ENCODE assay signal across 28 mouse cellular contexts in the genomic region with DNA sequence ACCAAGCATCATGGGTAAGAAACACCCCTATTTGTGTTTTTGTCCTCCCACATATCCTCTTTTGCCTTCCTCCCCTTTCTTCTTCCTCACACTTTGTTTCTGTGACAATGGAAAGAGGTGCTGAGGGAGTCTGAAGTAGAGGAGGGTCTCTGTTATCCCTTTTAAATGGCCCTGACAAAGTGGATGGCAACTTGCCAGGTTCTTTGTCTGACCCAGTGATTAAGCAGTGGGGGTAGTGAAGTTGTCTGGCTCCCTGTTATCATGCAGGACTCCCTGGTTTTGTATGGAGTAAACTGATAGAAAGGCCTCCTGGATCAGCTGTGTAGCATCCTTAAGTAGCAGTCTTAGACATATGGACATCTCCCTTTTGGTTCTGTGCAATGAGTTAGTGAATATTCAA. TPM values are rescaled to one million over a fixed set of nuclear protein-coding genes. Genes with fewer than 3 reads are reported as not detected.
DNase-seq lines count a peak whose midpoint lies in the region; ATAC-seq and TF ChIP-seq lines count a peak whose summit lies in the region.
"Had no signal": no experiment of that assay in that cellular context is flagged by ENCODE, and none has a peak within 500 bp of the region (broad histone marks: within the 10 kb centered on the region; RNA-seq: fewer than 3 reads in every experiment).

No protein-coding gene starts in this region.

- no peak overlapping the region for H3K4me2 ChIP-seq in forebrain, embryonic 11.5 days (ENCODE audit: low read depth, low read length, severe bottlenecking)
- H3K4me2 ChIP-seq in midbrain, embryonic 12.5 days (replicated peaks): no peak overlapping the region
- H3K4me2 ChIP-seq in midbrain, postnatal 0 days (ENCODE audit: low read depth, low read length, poor library complexity, severe bottlenecking): no peak overlapping the region
- no peak overlapping the region for H3K4me2 ChIP-seq in forebrain, embryonic 16.5 days (ENCODE audit: low read length)
- H3K4me2 ChIP-seq: embryonic facial prominence, embryonic 15.5 days; heart, embryonic 11.5 days; intestine, embryonic 15.5 days; liver, embryonic 15.5 days; lung, embryonic 15.5 days had no signal

- no peaks in the 10 kb centered on the region for H3K4me1 ChIP-seq in forebrain, embryonic 11.5 days (replicated peaks; ENCODE audit: control insufficient read depth, insufficient read depth, low read length)
- peaks cover 3% of the 10 kb centered on the region; the same call in 1 of the 2 replicates for H3K4me1 ChIP-seq in forebrain, embryonic 10.5 days
- 0 out of 2 replicates have a peak, but pooled peaks cover 6% of the 10 kb centered on the region for H3K4me1 ChIP-seq in midbrain, embryonic 12.5 days
- H3K4me1 ChIP-seq in midbrain, postnatal 0 days (ENCODE audit: insufficient read depth, low read length): no peaks in the 10 kb centered on the region
- peaks cover 4% of the 10 kb centered on the region for H3K4me1 ChIP-seq in forebrain, embryonic 16.5 days (replicated peaks; ENCODE audit: control insufficient read depth, insufficient read depth, low read length)
- H3K4me1 ChIP-seq: embryonic facial prominence, embryonic 15.5 days; intestine, embryonic 15.5 days; limb, embryonic 10.5 days; liver, embryonic 15.5 days; lung, embryonic 15.5 days; megakaryocyte, embryonic 14.5 days had no signal

- no peaks in the 10 kb centered on the region for H3K27me3 ChIP-seq in forebrain, embryonic 11.5 days (ENCODE audit: control insufficient read depth, insufficient read depth, low read length)
- no peaks in the 10 kb centered on the region for H3K27me3 ChIP-seq in forebrain, embryonic 10.5 days (ENCODE audit: poor library complexity, severe bottlenecking)
- no peaks in the 10 kb centered on the region for H3K27me3 ChIP-seq in midbrain, embryonic 12.5 days
- no peaks in the 10 kb centered on the region for H3K27me3 ChIP-seq in midbrain, postnatal 0 days (ENCODE audit: insufficient read depth, low read length)
- H3K27me3 ChIP-seq in forebrain, embryonic 16.5 days (replicated peaks; ENCODE audit: control insufficient read depth, insufficient read depth, low read length): no peaks in the 10 kb centered on the region
- H3K27me3 ChIP-seq: embryonic facial prominence, embryonic 15.5 days; intestine, embryonic 15.5 days; liver, embryonic 15.5 days; lung, embryonic 15.5 days; megakaryocyte, embryonic 14.5 days had no signal

- no peak overlapping the region for H3K9ac ChIP-seq in forebrain, embryonic 11.5 days (ENCODE audit: low read length)
- H3K9ac ChIP-seq in midbrain, embryonic 12.5 days (replicated peaks): no peak overlapping the region
- H3K9ac ChIP-seq in midbrain, postnatal 0 days (replicated peaks; ENCODE audit: low read length, poor library complexity, severe bottlenecking): no peak overlapping the region
- H3K9ac ChIP-seq in forebrain, embryonic 16.5 days (replicated peaks; ENCODE audit: low read depth, low read length): no peak overlapping the region
- H3K9ac ChIP-seq: embryonic facial prominence, embryonic 15.5 days; intestine, embryonic 15.5 days; liver, embryonic 15.5 days; lung, embryonic 15.5 days had no signal

- TF ChIP-seq CTCF in midbrain, postnatal 0 days (IDR thresholded peaks at IDR 0.05): no peak
- TF ChIP-seq CTCF in brain, embryonic 14.5 days (IDR thresholded peaks at IDR 0.05; ENCODE audit: borderline replicate concordance, extremely low read depth, insufficient read depth, insufficient read length): no peak

- H3K36me3 ChIP-seq in forebrain, embryonic 11.5 days (ENCODE audit: control insufficient read depth, insufficient read depth, low read length): no peaks in the 10 kb centered on the region
- H3K36me3 ChIP-seq in forebrain, embryonic 10.5 days (replicated peaks): no peaks in the 10 kb centered on the region
- H3K36me3 ChIP-seq in midbrain, embryonic 12.5 days: no peaks in the 10 kb centered on the region
- H3K36me3 ChIP-seq in midbrain, postnatal 0 days (ENCODE audit: insufficient read depth, low read length): no peaks in the 10 kb centered on the region
- H3K36me3 ChIP-seq in forebrain, embryonic 16.5 days (ENCODE audit: control insufficient read depth, insufficient read depth): no peaks in the 10 kb centered on the region
- H3K36me3 ChIP-seq: embryonic facial prominence, embryonic 15.5 days; intestine, embryonic 15.5 days; limb, embryonic 10.5 days; liver, embryonic 15.5 days; lung, embryonic 15.5 days had no signal

- no peak for DNase-seq in forebrain, embryonic 11.5 days (ENCODE audit: low spot score)
- DNase-seq in forebrain, embryonic 10.5 days (ENCODE audit: extremely low spot score, low spot score): no peak
- DNase-seq in midbrain, postnatal 0 days (ENCODE audit: low spot score): no peak
- peak; percentile 71 for DNase-seq in brain, embryonic 14.5 days (ENCODE audit: low read depth)
- DNase-seq in left cerebral cortex, adult 9 months (ENCODE audit: low spot score in 2 of 2): no peak
- DNase-seq: adrenal gland, postnatal 36 days; cerebellum, adult 11-12 months; cerebellum, postnatal 14 days; gastrocnemius, postnatal 10 days; kidney, adult 9 months; kidney, postnatal 14 days; liver; lung, postnatal 36 days; right cerebral cortex, postnatal 25 days; spleen, adult 18-20 months had no signal

- peak; percentile 55; the same call in 1 of the 2 replicates for ATAC-seq in forebrain, embryonic 11.5 days (replicated peaks; ENCODE audit: low FRiP score)
- ATAC-seq in midbrain, embryonic 12.5 days (ENCODE audit: low FRiP score, low read depth): peak; percentile 27; the same call in 1 of the 2 replicates
- no peak for ATAC-seq in midbrain, postnatal 0 days (ENCODE audit: low FRiP score)
- peak; percentile 50 for ATAC-seq in forebrain, embryonic 16.5 days
- ATAC-seq: CD4-positive, CD25-positive, alpha-beta regulatory T cell, adult 4 months; intestine, embryonic 15.5 days had no signal

- no peak overlapping the region for H3K4me3 ChIP-seq in forebrain, embryonic 11.5 days (ENCODE audit: low read depth, low read length)
- no peak overlapping the region for H3K4me3 ChIP-seq in forebrain, embryonic 10.5 days
- no peak overlapping the region for H3K4me3 ChIP-seq in midbrain, embryonic 12.5 days
- H3K4me3 ChIP-seq in midbrain, postnatal 0 days (ENCODE audit: low read depth, low read length): no peak overlapping the region
- H3K4me3 ChIP-seq in forebrain, embryonic 16.5 days (replicated peaks; ENCODE audit: low read length): no peak overlapping the region
- H3K4me3 ChIP-seq: embryonic facial prominence, embryonic 15.5 days; intestine, embryonic 15.5 days; limb, embryonic 10.5 days; liver, embryonic 15.5 days; lung, embryonic 15.5 days; megakaryocyte, embryonic 14.5 days had no signal

- no peaks in the 10 kb centered on the region for H3K9me3 ChIP-seq in forebrain, embryonic 11.5 days (ENCODE audit: control insufficient read depth, low read length)
- no peaks in the 10 kb centered on the region for H3K9me3 ChIP-seq in forebrain, embryonic 10.5 days
- H3K9me3 ChIP-seq in midbrain, embryonic 12.5 days: no peaks in the 10 kb centered on the region
- H3K9me3 ChIP-seq in midbrain, postnatal 0 days (ENCODE audit: low read length): no peaks in the 10 kb centered on the region
- no peaks in the 10 kb centered on the region for H3K9me3 ChIP-seq in forebrain, embryonic 16.5 days (ENCODE audit: control insufficient read depth, low read length)
- H3K9me3 ChIP-seq: embryonic facial prominence, embryonic 15.5 days; intestine, embryonic 15.5 days; limb, embryonic 10.5 days; liver, embryonic 15.5 days; lung, embryonic 15.5 days; megakaryocyte, embryonic 14.5 days had no signal

- H3K27ac ChIP-seq in forebrain, embryonic 11.5 days (ENCODE audit: low read depth, low read length): no peak overlapping the region
- no peak overlapping the region for H3K27ac ChIP-seq in forebrain, embryonic 10.5 days
- no peak overlapping the region for H3K27ac ChIP-seq in midbrain, embryonic 12.5 days (replicated peaks)
- no peak overlapping the region for H3K27ac ChIP-seq in midbrain, postnatal 0 days (ENCODE audit: low read depth, low read length)
- no peak overlapping the region for H3K27ac ChIP-seq in forebrain, embryonic 16.5 days (ENCODE audit: low read length)
- H3K27ac ChIP-seq: embryonic facial prominence, embryonic 15.5 days; intestine, embryonic 15.5 days; limb, embryonic 10.5 days; liver, embryonic 15.5 days; lung, embryonic 15.5 days had no signal

- no peak for TF ChIP-seq POLR2A in brain, embryonic 14.5 days (IDR thresholded peaks at IDR 0.05; ENCODE audit: borderline replicate concordance, extremely low read depth, insufficient read depth, insufficient read length, poor library complexity, severe bottlenecking)

RNA-seq across cellular contexts. Expression of a gene that starts 19.1 kb away (rescaled TPM):
- polyA plus RNA-seq in forebrain, embryonic 11.5 days (2014; fragmentation: Nextera tagmentation; extraction: Ambion mirVana): 24.5 and 28.2 TPM in 2 replicates
- 9.9 and 11.6 TPM in 2 replicates for polyA plus RNA-seq in forebrain, embryonic 10.5 days (2016; fragmentation: Nextera tagmentation; extraction: Ambion mirVana)
- 24.8 and 30.3 TPM in 2 replicates for polyA plus RNA-seq in midbrain, embryonic 12.5 days (2016; fragmentation: Nextera tagmentation; extraction: Ambion mirVana)
- total RNA-seq in midbrain, postnatal 0 days (2014; rRNA removed): 111 and 114 TPM in 2 replicates
- 32.5 and 35.2 TPM in 2 replicates for polyA plus RNA-seq in midbrain, postnatal 0 days (2015; fragmentation: Nextera tagmentation; extraction: Ambion mirVana)
- polyA plus RNA-seq in brain, embryonic 14.5 days (2012; rRNA removed): 41.9 and 52.7 TPM in 2 replicates
- 44.9 and 46.2 TPM in 2 replicates for polyA plus RNA-seq in forebrain, embryonic 16.5 days (2015; fragmentation: Nextera tagmentation; extraction: Ambion mirVana)
- total RNA-seq: granulocyte monocyte progenitor cell, adult 5-6 weeks; hematopoietic stem cell, adult 5-6 weeks; monocyte, adult 5-6 weeks had no signal
- polyA plus RNA-seq: CD4-positive, CD25-positive, alpha-beta regulatory T cell, adult 4 months had no signal
